Mouse (Mus musculus): ENCODE data around the gene Impg2. TPM values are rescaled to one million over a fixed set of nuclear protein-coding genes. Genes with fewer than 3 reads are reported as not detected.

Impg2 gene
- polyA plus RNA-seq, 1 experiment from 2014 or later: not detected

- H3K9ac ChIP-seq (replicated peaks; ENCODE audit: low read length): no peak overlapping the region
- DNase-seq (ENCODE audit: low spot score) (no peak), ATAC-seq (replicated peaks; ENCODE audit: insufficient number of reproducible peaks, low FRiP score, low TSS enrichment, low read depth) (no peak)
- H3K27me3 ChIP-seq (ENCODE audit: control insufficient read depth, insufficient read depth, low read length): no peaks in the 10 kb centered on the region
- H3K36me3 ChIP-seq (replicated peaks; ENCODE audit: control insufficient read depth, insufficient read depth, low read depth, low read length): no peaks in the 10 kb centered on the region
- H3K27ac ChIP-seq (replicated peaks; ENCODE audit: low read depth, low read length): no peak overlapping the region
- no peaks in the 10 kb centered on the region for H3K9me3 ChIP-seq (replicated peaks; ENCODE audit: control insufficient read depth, low read length)
- H3K4me2 ChIP-seq (ENCODE audit: low read depth, low read length): no peak overlapping the region
- 80% methylated on average over 1 of the region's 1 CpGs for WGBS
- no peak overlapping the region for H3K4me3 ChIP-seq (ENCODE audit: low read depth, low read length)
- no peaks in the 10 kb centered on the region for H3K4me1 ChIP-seq (ENCODE audit: control insufficient read depth, insufficient read depth, low read length)
Measured at GRCm38 (mm10) chr16:56283873-56284272, 79.8 kb downstream of the Impg2 start.

DNA sequence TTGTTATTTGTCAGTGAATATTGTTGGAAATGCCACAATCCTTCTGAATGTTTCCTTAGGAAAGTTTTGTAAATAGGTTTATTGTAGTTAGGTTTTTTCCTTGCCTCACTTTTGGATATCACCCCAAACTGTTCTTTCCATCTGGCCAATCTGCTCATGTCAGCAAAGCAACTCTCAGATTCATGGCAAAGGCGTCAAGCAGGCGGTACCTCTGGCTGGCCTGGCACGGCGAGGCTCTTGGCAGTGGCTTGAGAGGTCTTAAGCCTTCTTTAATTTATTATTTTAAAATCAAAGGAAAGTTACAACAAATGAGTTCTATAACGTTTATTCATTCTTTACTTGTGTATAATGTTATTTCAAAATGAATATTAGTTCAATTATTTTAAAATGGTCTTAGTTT is 82.0 kb downstream of the Impg2 start:
- H3K36me3 ChIP-seq (replicated peaks; ENCODE audit: control insufficient read depth, insufficient read depth, low read depth, low read length): no peaks in the 10 kb centered on the region
- H3K27me3 ChIP-seq (ENCODE audit: control insufficient read depth, insufficient read depth, low read length): no peaks in the 10 kb centered on the region
- H3K4me1 ChIP-seq (ENCODE audit: control insufficient read depth, insufficient read depth, low read length): no peaks in the 10 kb centered on the region
- no peaks in the 10 kb centered on the region for H3K9me3 ChIP-seq (replicated peaks; ENCODE audit: control insufficient read depth, low read length)
- no peak overlapping the region for H3K9ac ChIP-seq (replicated peaks; ENCODE audit: low read length)
- 83% methylated on average over 5 of the region's 5 CpGs for WGBS
- DNase-seq (ENCODE audit: low spot score): no peak
- H3K27ac ChIP-seq (replicated peaks; ENCODE audit: low read depth, low read length): no peak overlapping the region
- ATAC-seq (replicated peaks; ENCODE audit: insufficient number of reproducible peaks, low FRiP score, low TSS enrichment, low read depth): no peak
- no peak overlapping the region for H3K4me2 ChIP-seq (ENCODE audit: low read depth, low read length)
- no peak overlapping the region for H3K4me3 ChIP-seq (ENCODE audit: low read depth, low read length)

GRCm38 (mm10) chr16:56286977-56287376 is 82.9 kb downstream of the Impg2 start:
- DNase-seq (ENCODE audit: low spot score) (no peak), ATAC-seq (replicated peaks; ENCODE audit: insufficient number of reproducible peaks, low FRiP score, low TSS enrichment, low read depth) (no peak)
- 97% methylated on average over 2 of the region's 2 CpGs for WGBS
- no peaks in the 10 kb centered on the region for H3K36me3 ChIP-seq (replicated peaks; ENCODE audit: control insufficient read depth, insufficient read depth, low read depth, low read length)
- no peak overlapping the region for H3K4me2 ChIP-seq (ENCODE audit: low read depth, low read length)
- no peaks in the 10 kb centered on the region for H3K4me1 ChIP-seq (ENCODE audit: control insufficient read depth, insufficient read depth, low read length)
- H3K4me3 ChIP-seq (ENCODE audit: low read depth, low read length): no peak overlapping the region
- H3K9ac ChIP-seq (replicated peaks; ENCODE audit: low read length): no peak overlapping the region
- H3K27ac ChIP-seq (replicated peaks; ENCODE audit: low read depth, low read length): no peak overlapping the region
- H3K27me3 ChIP-seq (ENCODE audit: control insufficient read depth, insufficient read depth, low read length): no peaks in the 10 kb centered on the region
- H3K9me3 ChIP-seq (replicated peaks; ENCODE audit: control insufficient read depth, low read length): no peaks in the 10 kb centered on the region

DNA sequence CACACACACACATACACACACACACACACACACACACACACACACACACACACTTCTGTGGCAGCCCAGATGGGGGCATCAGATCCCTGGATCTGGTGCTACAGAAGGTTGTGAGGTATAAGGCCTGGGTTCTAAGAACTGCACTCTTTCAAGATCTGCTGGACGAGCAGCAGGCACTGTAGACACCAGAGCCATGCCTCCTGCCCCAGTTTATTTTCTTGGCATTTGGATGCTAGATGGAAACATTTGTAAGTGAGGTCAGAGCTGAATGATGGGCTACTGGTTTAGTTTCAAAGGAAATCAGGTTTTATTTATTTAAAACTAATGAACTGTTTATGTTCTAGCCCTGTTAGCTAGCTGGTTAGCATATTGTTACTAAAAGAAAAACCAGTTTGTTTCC is 90.8 kb downstream of the Impg2 start:
- Histone ChIP-seq H3K9me3 (replicated peaks; ENCODE audit: control insufficient read depth, low read length) (no peaks in the 10 kb centered on the region), H3K27me3 (ENCODE audit: control insufficient read depth, insufficient read depth, low read length) (no peaks in the 10 kb centered on the region), H3K27ac (replicated peaks; ENCODE audit: low read depth, low read length) (no peak overlapping the region), H3K36me3 (replicated peaks; ENCODE audit: control insufficient read depth, insufficient read depth, low read depth, low read length) (no peaks in the 10 kb centered on the region), H3K4me1 (ENCODE audit: control insufficient read depth, insufficient read depth, low read length) (no peaks in the 10 kb centered on the region), H3K9ac (replicated peaks; ENCODE audit: low read length) (no peak overlapping the region), H3K4me2 (ENCODE audit: low read depth, low read length) (no peak overlapping the region), H3K4me3 (ENCODE audit: low read depth, low read length) (no peak overlapping the region)
- DNase-seq (ENCODE audit: low spot score) (no peak), ATAC-seq (replicated peaks; ENCODE audit: insufficient number of reproducible peaks, low FRiP score, low TSS enrichment, low read depth) (no peak)
- WGBS: 71% methylated on average over 1 of the region's 1 CpGs

- Histone ChIP-seq H3K4me2 (ENCODE audit: low read depth, low read length) (no peak overlapping the region), H3K4me3 (ENCODE audit: low read depth, low read length) (no peak overlapping the region), H3K36me3 (replicated peaks; ENCODE audit: control insufficient read depth, insufficient read depth, low read depth, low read length) (no peaks in the 10 kb centered on the region), H3K27me3 (ENCODE audit: control insufficient read depth, insufficient read depth, low read length) (no peaks in the 10 kb centered on the region), H3K4me1 (ENCODE audit: control insufficient read depth, insufficient read depth, low read length) (no peaks in the 10 kb centered on the region), H3K9ac (replicated peaks; ENCODE audit: low read length) (no peak overlapping the region), H3K27ac (replicated peaks; ENCODE audit: low read depth, low read length) (no peak overlapping the region), H3K9me3 (replicated peaks; ENCODE audit: control insufficient read depth, low read length) (no peaks in the 10 kb centered on the region)
- DNase-seq (ENCODE audit: low spot score) (no peak), ATAC-seq (replicated peaks; ENCODE audit: insufficient number of reproducible peaks, low FRiP score, low TSS enrichment, low read depth) (no peak)
- WGBS: 82% methylated on average over 3 of the region's 3 CpGs
Measured at GRCm38 (mm10) chr16:56295888-56296648, 92.0 kb downstream of the Impg2 start.

DNA sequence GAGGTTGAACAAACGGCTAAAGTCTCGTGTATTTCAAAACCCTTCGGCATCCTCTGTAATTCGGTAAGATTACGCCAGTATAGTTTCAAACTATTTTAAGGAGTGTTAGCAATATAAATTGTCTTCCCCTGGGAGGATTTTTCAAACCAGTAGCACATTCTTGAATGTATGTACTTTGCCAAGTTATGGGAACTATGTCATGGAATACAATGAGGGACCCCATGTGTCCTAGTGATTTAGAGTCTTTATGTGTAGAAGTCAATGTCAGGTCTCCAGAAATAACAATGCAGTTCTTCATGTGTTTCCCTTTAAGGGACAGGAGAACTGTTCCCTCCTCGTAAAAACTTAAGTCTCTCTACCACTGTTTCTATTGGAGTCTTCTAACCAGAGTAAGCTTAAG is 94.1 kb downstream of the Impg2 start:
- DNase-seq (ENCODE audit: low spot score): no peak
- Histone ChIP-seq H3K27me3 (ENCODE audit: control insufficient read depth, insufficient read depth, low read length) (no peaks in the 10 kb centered on the region), H3K9me3 (replicated peaks; ENCODE audit: control insufficient read depth, low read length) (no peaks in the 10 kb centered on the region), H3K4me2 (ENCODE audit: low read depth, low read length) (no peak overlapping the region), H3K27ac (replicated peaks; ENCODE audit: low read depth, low read length) (no peak overlapping the region), H3K36me3 (replicated peaks; ENCODE audit: control insufficient read depth, insufficient read depth, low read depth, low read length) (no peaks in the 10 kb centered on the region), H3K9ac (replicated peaks; ENCODE audit: low read length) (no peak overlapping the region), H3K4me1 (ENCODE audit: control insufficient read depth, insufficient read depth, low read length) (no peaks in the 10 kb centered on the region), H3K4me3 (ENCODE audit: low read depth, low read length) (no peak overlapping the region)
- no peak for ATAC-seq (replicated peaks; ENCODE audit: insufficient number of reproducible peaks, low FRiP score, low TSS enrichment, low read depth)
- WGBS: 87% methylated on average over 6 of the region's 6 CpGs

DNA sequence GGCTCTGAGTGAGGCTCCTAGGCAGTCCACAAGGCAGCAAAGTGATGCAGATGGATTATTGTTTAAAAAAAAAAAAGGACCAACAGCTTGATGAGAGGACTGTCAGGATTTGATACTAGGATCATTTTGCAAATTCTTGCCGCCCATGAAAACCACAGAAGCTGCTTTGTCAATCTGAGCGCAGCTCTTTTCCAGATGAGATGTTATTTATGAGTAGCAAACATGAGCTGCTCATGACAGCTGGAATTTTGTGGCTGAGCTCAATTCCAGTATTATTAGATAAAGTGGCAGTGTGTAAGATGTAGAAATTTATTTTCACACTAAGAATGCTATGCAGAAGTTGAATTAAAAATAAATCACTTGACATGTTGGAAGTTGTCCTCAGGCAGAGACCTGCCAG is 94.7 kb downstream of the Impg2 start:
- ATAC-seq (replicated peaks; ENCODE audit: insufficient number of reproducible peaks, low FRiP score, low TSS enrichment, low read depth) (no peak), DNase-seq (ENCODE audit: low spot score) (no peak)
- Histone ChIP-seq H3K4me2 (ENCODE audit: low read depth, low read length) (no peak overlapping the region), H3K4me3 (ENCODE audit: low read depth, low read length) (no peak overlapping the region), H3K27me3 (ENCODE audit: control insufficient read depth, insufficient read depth, low read length) (no peaks in the 10 kb centered on the region), H3K9ac (replicated peaks; ENCODE audit: low read length) (no peak overlapping the region), H3K4me1 (ENCODE audit: control insufficient read depth, insufficient read depth, low read length) (no peaks in the 10 kb centered on the region), H3K36me3 (replicated peaks; ENCODE audit: control insufficient read depth, insufficient read depth, low read depth, low read length) (no peaks in the 10 kb centered on the region), H3K9me3 (replicated peaks; ENCODE audit: control insufficient read depth, low read length) (no peaks in the 10 kb centered on the region), H3K27ac (replicated peaks; ENCODE audit: low read depth, low read length) (no peak overlapping the region)
- WGBS: 81% methylated on average over 2 of the region's 2 CpGs

DNA sequence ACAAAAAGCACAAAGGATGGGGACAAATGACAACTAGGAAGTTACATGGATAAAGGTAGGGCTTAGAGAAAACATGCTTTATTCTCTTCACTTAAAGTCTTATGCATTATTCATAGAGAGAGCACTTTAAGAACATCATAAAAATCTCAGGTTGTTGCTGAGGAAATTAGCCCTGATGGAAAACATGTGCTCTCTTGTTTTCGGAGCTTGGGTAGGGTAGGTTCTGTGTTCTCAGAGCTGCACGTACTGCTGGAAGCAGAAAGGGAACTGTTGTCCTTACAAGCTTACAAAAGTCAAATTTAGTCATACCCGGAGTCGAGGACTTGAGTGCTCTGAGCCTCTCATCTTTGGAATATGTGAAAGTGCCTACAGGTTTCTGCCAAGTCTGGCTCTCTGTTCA is 98.9 kb downstream of the Impg2 start:
- ATAC-seq (replicated peaks; ENCODE audit: insufficient number of reproducible peaks, low FRiP score, low TSS enrichment, low read depth): no peak
- Histone ChIP-seq H3K27ac (replicated peaks; ENCODE audit: low read depth, low read length) (no peak overlapping the region), H3K4me2 (ENCODE audit: low read depth, low read length) (no peak overlapping the region), H3K4me3 (ENCODE audit: low read depth, low read length) (no peak overlapping the region), H3K36me3 (replicated peaks; ENCODE audit: control insufficient read depth, insufficient read depth, low read depth, low read length) (no peaks in the 10 kb centered on the region), H3K4me1 (ENCODE audit: control insufficient read depth, insufficient read depth, low read length) (no peaks in the 10 kb centered on the region), H3K9ac (replicated peaks; ENCODE audit: low read length) (no peak overlapping the region), H3K9me3 (replicated peaks; ENCODE audit: control insufficient read depth, low read length) (no peaks in the 10 kb centered on the region), H3K27me3 (ENCODE audit: control insufficient read depth, insufficient read depth, low read length) (no peaks in the 10 kb centered on the region)
- peak; percentile 55 for DNase-seq (ENCODE audit: low spot score)
- 63% methylated on average over 4 of the region's 4 CpGs for whole genome bisulfite sequencing

Data from embryonic facial prominence, embryonic 11.5 days (tissue).